Mouse (Mus musculus) stomach, embryonic 15.5 days (tissue): ENCODE measurements around the gene Atp2b4. TPM values are rescaled to one million over a fixed set of nuclear protein-coding genes. Genes with fewer than 3 reads are reported as not detected.
"Not testable (repeated sequence)": the region's sequence is repeated elsewhere in the genome, so short reads cannot be mapped to it uniquely, and the experiment has no call there.

Source experiments
- ATAC-seq: fragments of 200-750 bp; cut with Nextera tagmentation; 2 replicates; pipeline ENCODE4 v1.8.0; 2017; ENCODE audit warnings: low read depth, moderate number of reproducible peaks, moderate TSS enrichment; ENCODE audit not compliant: insufficient read depth, low FRiP score
- H3K27ac ChIP-seq: fragments of 300-500 bp; sonication (generic); 2 replicates; pipeline ENCODE4 v1.5.1; 2015; ENCODE audit warnings: mild to moderate bottlenecking, inconsistent platforms
- H3K27me3 ChIP-seq: fragments of 300-500 bp; sonication (generic); replicated peaks from 2 replicates; pipeline ENCODE4 v1.6.1; 2015; ENCODE audit warnings: inconsistent platforms
- H3K36me3 ChIP-seq: fragments of 300-500 bp; sonication (generic); 2 replicates; pipeline ENCODE4 v1.6.1; 2015; ENCODE audit warnings: inconsistent platforms
- H3K4me1 ChIP-seq: fragments of 300-500 bp; sonication (generic); 2 replicates; pipeline ENCODE4 v1.6.1; 2015; ENCODE audit warnings: inconsistent platforms
- H3K4me2 ChIP-seq: fragments of 300-500 bp; sonication (generic); 2 replicates; pipeline ENCODE4 v1.6.1; 2015; ENCODE audit warnings: mild to moderate bottlenecking, inconsistent platforms
- H3K4me3 ChIP-seq: fragments of 300-500 bp; sonication (generic); replicated peaks from 2 replicates; pipeline ENCODE4 v1.5.1; 2015; ENCODE audit warnings: inconsistent platforms
- H3K9ac ChIP-seq: fragments of 300-500 bp; sonication (generic); 2 replicates; pipeline ENCODE4 v1.6.1; 2015; ENCODE audit warnings: inconsistent platforms
- H3K9me3 ChIP-seq: fragments of 300-500 bp; sonication (generic); 2 replicates; pipeline ENCODE4 v1.6.1; 2016; ENCODE audit warnings: inconsistent platforms
- WGBS: fragments of 180-500 bp; shearing (Covaris S2); methylation state at CpG from one replicate; pipeline ENCODE4 v1.1.7; 2015; 5-methylcytosine and 5-hydroxymethylcytosine counted together
- polyA plus RNA-seq: library from polyadenylated mRNA; unstranded; fragments of >200 nt; fragmentation: Nextera tagmentation; extraction: Ambion mirVana; gene quantifications from 2 replicates; pipeline ENCODE4 v1.2.1, GENCODE M21; 2015

Gene Atp2b4
- polyA plus RNA-seq, 1 experiment from 2014 or later: 22.0 TPM

DNA sequence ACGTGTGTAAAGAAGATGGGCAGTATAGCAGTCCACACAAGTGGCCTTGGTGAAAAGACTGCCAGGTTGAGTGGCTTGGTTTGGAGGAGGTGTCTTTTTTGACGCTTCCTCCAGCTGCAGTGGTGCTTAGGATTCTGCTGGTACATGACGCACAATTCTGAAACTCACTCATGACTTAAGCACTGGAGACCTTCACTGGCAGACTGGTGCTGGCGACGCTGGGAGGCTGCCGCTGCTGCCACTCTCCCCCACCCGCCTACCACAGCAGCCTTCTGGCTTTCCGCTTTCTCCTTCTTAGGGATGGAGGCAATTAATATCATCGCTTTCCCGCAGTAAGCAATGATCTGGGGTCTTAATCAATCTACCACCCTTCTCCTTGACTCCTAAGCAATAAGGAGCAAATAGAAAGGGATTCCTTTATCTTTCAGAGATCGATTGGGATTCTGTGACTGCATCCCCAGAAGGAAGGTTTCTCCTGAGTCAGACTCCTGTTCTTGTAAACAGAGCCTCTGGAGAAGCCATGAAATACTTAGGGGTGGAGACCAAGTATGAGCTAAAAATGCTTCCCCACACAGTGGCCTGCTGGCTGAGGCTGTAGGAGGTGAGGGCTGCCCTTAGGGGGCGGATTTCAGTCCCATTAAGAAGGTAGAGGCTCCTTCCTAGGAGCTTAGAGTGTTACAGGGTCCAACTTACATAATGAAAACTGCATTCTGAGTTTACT lies 88.4 kb downstream of the Atp2b4 start:
- 59% methylated on average over 12 of the region's 12 CpGs for WGBS
- Histone ChIP-seq H3K4me3 (no peak overlapping the region), H3K4me1 (peaks cover 17% of the 10 kb centered on the region; the same call in 1 of the 2 replicates), H3K27me3 (no peaks in the 10 kb centered on the region), H3K36me3 (peaks cover 10% of the 10 kb centered on the region; the same call in 1 of the 2 replicates), H3K9me3 (no peaks in the 10 kb centered on the region), H3K27ac (peak overlapping the region; percentile 24; the same call in 1 of the 2 replicates), H3K4me2 (no peak overlapping the region), H3K9ac (no peak overlapping the region)
- ATAC-seq: 0 out of 2 replicates have a peak, but pooled peaks have one; percentile 44

DNA sequence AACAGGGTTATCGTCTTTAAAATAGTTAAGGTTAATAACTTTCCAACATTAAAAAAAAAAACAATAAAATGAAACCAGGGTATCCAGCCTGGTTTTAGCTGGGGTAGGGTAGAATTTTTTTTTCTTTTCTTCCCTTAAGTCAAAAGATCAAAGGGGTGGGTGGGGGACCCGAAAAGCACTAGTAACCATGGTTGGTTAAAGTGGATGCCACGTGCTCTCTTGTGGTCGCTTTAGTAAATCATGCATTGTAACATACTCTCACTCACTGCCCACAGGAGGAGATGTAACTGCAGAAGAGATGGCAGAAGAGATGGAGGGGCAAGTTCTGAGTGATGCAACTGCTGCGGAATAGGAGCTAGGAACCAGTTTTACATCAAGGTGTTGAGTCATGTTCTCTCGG lies 89.5 kb downstream of the Atp2b4 start:
- 58% methylated on average over 6 of the region's 6 CpGs for WGBS
- H3K9ac ChIP-seq: no peak overlapping the region
- no peak for ATAC-seq
- no peak overlapping the region for H3K4me3 ChIP-seq
- no peaks in the 10 kb centered on the region for H3K27me3 ChIP-seq
- H3K27ac ChIP-seq: no peak overlapping the region
- no peak overlapping the region for H3K4me2 ChIP-seq
- H3K9me3 ChIP-seq: no peaks in the 10 kb centered on the region
- peaks cover 11% of the 10 kb centered on the region; the same call in 1 of the 2 replicates for H3K36me3 ChIP-seq
- peaks cover 17% of the 10 kb centered on the region; the same call in 1 of the 2 replicates for H3K4me1 ChIP-seq

DNA sequence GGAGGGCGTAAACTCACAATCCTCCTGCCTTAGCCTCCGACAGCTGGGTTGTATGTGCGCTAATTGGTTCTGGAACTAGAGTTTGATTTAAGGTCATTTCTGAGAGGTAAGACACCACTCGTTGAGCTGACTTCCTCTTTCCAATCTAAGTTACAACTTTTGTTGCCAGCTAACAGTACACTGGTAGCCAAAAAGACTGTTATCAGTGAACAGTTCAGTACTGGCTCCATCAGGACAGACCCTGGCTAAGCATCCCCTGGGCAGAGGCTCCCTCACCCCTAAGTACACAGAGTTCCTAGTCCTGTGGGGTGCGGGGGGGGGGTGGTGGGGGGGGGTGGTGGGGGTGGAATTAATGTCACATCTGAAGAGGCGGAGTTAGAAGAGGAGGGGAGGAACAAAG lies 89.9 kb downstream of the Atp2b4 start:
- H3K4me3 ChIP-seq: no peak overlapping the region
- no peak for ATAC-seq
- H3K36me3 ChIP-seq: peaks cover 11% of the 10 kb centered on the region; the same call in 1 of the 2 replicates
- no peak overlapping the region for H3K9ac ChIP-seq
- no peaks in the 10 kb centered on the region for H3K27me3 ChIP-seq
- no peaks in the 10 kb centered on the region for H3K9me3 ChIP-seq
- peaks cover 17% of the 10 kb centered on the region; the same call in 1 of the 2 replicates for H3K4me1 ChIP-seq
- H3K4me2 ChIP-seq: no peak overlapping the region
- 0 out of 2 replicates have a peak overlapping the region, but pooled peaks have one; percentile 11 for H3K27ac ChIP-seq
- WGBS: 64% methylated on average over 6 of the region's 6 CpGs

DNA sequence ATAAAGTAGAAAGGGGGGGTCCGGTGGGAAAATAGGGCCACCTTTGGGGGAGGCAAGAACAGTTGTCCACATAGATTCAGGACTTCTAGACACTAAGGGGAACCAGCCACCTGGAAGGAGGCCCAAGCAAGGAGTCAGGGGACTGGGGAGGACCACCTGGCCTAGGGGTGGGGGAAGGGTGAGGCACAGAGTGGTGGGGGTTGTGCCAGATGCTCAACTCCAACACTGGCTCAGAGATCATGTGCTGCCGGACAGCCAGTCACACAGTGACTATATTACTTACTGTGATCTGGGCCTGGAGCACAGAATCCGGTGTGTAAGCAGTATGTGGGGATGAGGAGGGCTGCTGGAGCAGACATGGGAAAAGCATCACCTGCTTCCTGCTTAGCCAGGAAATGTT lies 91.5 kb downstream of the Atp2b4 start:
- H3K9me3 ChIP-seq: no peaks in the 10 kb centered on the region
- no peak for ATAC-seq
- no peak overlapping the region for H3K4me3 ChIP-seq
- no peaks in the 10 kb centered on the region for H3K27me3 ChIP-seq
- H3K36me3 ChIP-seq: 0 out of 2 replicates have a peak, but pooled peaks cover 6% of the 10 kb centered on the region
- peaks cover 17% of the 10 kb centered on the region; the same call in 1 of the 2 replicates for H3K4me1 ChIP-seq
- no peak overlapping the region for H3K4me2 ChIP-seq
- no peak overlapping the region for H3K9ac ChIP-seq
- WGBS: 69% methylated on average over 3 of the region's 3 CpGs
- no peak overlapping the region for H3K27ac ChIP-seq

DNA sequence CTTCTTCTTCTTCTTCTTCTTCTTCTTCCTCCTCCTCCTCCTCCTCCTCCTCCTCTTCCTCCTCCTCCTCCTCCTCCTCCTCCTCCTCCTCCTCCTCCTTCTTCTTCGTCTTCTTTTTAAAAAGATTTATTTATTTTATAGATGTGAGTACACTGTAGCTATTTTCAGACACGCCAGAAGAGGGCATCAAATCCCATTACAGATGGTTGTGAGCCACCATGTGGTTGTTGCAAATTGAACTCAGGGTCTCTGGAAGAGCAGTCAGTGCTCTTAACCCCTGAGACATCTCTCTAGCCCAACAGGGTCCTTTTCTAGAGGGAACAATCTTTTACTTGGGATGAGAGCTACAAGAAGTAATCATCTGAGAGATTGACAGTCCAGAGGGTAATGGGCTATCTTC lies 99.0 kb downstream of the Atp2b4 start:
- not testable (repeated sequence) for H3K9ac ChIP-seq, H3K4me1 ChIP-seq, H3K9me3 ChIP-seq, H3K36me3 ChIP-seq, H3K27me3 ChIP-seq, H3K4me3 ChIP-seq, H3K27ac ChIP-seq, ATAC-seq, H3K4me2 ChIP-seq
- WGBS: 20% methylated on average over 1 of the region's 2 CpGs

DNA sequence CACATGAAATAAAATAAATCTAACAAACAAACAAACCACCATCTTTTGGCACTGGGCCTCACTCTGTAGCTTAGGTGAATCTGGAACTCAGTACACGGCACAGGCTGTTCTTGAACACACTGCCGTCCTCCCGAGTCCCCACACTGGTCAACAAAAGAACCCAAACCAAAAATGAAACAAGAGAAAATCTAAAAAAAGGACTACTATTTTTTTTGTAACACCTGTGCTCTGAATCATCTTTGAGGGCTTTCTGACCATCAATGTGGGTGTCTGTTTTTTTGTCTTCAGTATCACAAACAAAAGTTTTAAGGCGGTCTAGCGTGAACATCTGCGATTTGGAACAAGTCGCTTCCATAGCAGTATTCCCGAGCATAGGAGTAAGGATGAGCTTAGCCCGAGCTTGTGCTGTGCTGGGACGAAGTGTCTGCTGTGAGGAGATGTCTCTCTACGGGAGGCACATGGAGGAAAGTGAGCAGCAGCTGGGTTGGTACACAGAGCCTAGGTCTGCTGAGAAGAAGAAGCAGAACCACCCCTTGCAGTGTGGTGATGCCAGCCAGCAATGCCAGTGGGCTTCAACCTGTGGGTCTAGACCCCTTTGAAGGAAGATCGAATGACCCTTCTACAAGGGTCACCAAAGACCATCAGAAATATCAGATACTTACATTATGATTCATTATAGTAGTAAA lies 102.8 kb downstream of the Atp2b4 start:
- no peak overlapping the region for H3K4me2 ChIP-seq
- ATAC-seq: no peak
- no peaks in the 10 kb centered on the region for H3K9me3 ChIP-seq
- no peak overlapping the region for H3K4me3 ChIP-seq
- no peak overlapping the region for H3K27ac ChIP-seq
- no peaks in the 10 kb centered on the region for H3K27me3 ChIP-seq
- H3K4me1 ChIP-seq: peaks cover 23% of the 10 kb centered on the region
- 92% methylated on average over 12 of the region's 12 CpGs for WGBS
- no peaks in the 10 kb centered on the region for H3K36me3 ChIP-seq
- no peak overlapping the region for H3K9ac ChIP-seq

DNA sequence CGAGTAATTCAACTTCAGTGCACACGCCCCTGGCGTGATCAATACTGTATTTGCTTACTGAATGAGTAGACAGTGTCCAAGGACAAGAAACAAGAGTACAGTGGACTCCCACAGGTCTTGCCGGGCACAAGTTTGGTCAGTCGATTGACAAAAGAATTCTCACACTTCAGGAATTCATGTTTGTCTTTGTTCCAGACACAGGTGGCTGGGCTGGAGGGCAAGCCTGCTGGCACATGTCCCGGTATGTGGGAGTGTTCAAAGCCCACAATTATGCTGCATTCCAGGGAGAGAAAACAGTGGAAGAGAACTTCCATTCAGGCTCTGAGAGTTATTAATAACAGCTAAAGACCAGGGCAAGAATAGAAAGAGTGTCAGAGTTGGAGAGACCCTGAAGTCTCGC lies 104.9 kb downstream of the Atp2b4 start:
- Histone ChIP-seq H3K9me3 (no peaks in the 10 kb centered on the region), H3K4me1 (peaks cover 23% of the 10 kb centered on the region), H3K36me3 (no peaks in the 10 kb centered on the region), H3K9ac (no peak overlapping the region), H3K4me3 (no peak overlapping the region), H3K4me2 (no peak overlapping the region), H3K27ac (peak overlapping the region; percentile 86), H3K27me3 (no peaks in the 10 kb centered on the region)
- peak; percentile 78; the same call in 1 of the 2 replicates for ATAC-seq
- 22% methylated on average over 7 of the region's 7 CpGs for WGBS

DNA sequence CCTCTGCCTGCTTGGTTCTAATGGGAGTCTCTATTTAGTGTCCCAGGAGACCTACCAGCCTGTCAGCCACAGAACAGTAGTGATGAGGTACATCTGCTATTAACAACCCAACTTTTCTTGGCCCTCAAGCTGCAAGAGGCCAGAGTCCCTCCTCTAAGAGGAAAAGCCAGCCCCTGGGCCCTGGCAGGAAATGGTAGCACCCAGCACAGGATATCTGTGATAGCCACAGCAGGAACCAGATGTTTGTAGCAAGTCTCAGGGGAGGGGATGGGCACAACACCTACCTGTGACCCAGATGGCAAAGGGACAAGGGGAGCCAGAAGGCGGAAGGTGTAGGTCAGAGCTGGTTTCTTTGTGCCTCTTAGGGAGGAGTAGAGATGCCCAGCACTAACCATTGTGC lies 106.0 kb downstream of the Atp2b4 start:
- Histone ChIP-seq H3K27me3 (no peaks in the 10 kb centered on the region), H3K4me2 (no peak overlapping the region), H3K4me1 (peaks cover 23% of the 10 kb centered on the region), H3K4me3 (no peak overlapping the region), H3K9me3 (no peaks in the 10 kb centered on the region), H3K27ac (peak overlapping the region; percentile 86), H3K36me3 (no peaks in the 10 kb centered on the region), H3K9ac (no peak overlapping the region)
- WGBS: 90% methylated on average over 1 of the region's 1 CpGs
- ATAC-seq: no peak

DNA sequence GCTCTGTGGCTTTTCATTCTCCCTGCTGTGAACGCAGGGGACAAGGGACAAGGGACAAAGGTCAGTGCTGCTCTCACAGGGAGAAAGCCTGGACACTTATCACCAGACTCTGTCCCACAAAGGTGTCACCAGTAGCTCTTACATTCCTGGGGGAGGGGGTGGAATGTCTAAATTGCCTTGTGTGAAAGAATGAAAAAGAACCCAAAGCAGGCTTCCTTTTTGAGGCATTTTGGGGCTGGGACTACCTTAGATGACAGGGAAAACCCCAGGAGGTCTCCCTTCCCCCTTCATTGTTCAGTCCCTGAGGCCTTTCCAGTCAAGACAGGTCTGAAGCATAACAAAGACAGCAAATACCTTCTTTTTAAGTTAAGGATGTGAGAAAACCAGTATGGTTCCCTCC lies 106.5 kb downstream of the Atp2b4 start:
- H3K4me2 ChIP-seq: no peak overlapping the region
- H3K4me3 ChIP-seq: no peak overlapping the region
- peak overlapping the region; percentile 86 for H3K27ac ChIP-seq
- no peaks in the 10 kb centered on the region for H3K9me3 ChIP-seq
- no peaks in the 10 kb centered on the region for H3K27me3 ChIP-seq
- WGBS: 11% methylated on average over 1 of the region's 1 CpGs
- no peak overlapping the region for H3K9ac ChIP-seq
- 0 out of 2 replicates have a peak, but pooled peaks have one; percentile 15 for ATAC-seq
- peaks cover 23% of the 10 kb centered on the region for H3K4me1 ChIP-seq
- no peaks in the 10 kb centered on the region for H3K36me3 ChIP-seq

DNA sequence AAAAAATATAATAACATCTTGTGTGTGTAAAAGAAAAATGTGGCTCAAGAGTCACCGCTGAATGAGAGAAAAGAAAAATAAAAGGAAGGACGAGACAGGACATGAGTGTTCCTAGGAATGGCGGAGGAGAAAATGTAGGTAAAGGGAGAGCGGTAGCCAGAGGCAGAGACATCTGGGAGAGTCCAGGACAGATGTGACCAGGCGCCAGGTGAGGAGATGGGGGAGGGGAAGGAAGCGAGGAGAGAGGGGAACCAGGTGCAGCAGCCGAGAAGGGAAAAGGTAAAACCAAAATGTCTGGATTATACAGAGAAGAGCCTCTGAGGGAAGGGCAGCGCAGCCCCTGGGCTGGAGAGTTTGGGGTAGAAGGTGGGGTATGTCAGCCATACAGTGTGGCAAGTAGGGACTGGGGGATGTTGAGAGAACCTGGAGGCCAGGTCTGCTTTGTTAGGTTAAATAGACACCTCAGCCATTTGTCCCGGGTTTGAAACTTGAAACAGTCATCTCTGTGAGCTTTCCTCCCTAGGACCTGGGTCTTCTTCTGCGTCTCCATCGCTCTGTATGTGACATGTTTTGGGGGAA lies 107.2 kb downstream of the Atp2b4 start:
- H3K27me3 ChIP-seq: no peaks in the 10 kb centered on the region
- WGBS: 66% methylated on average over 11 of the region's 11 CpGs
- H3K9ac ChIP-seq: no peak overlapping the region
- no peaks in the 10 kb centered on the region for H3K9me3 ChIP-seq
- H3K36me3 ChIP-seq: no peaks in the 10 kb centered on the region
- no peak for ATAC-seq
- peaks cover 23% of the 10 kb centered on the region for H3K4me1 ChIP-seq
- H3K27ac ChIP-seq: peak overlapping the region; percentile 86
- H3K4me3 ChIP-seq: no peak overlapping the region
- H3K4me2 ChIP-seq: no peak overlapping the region

DNA sequence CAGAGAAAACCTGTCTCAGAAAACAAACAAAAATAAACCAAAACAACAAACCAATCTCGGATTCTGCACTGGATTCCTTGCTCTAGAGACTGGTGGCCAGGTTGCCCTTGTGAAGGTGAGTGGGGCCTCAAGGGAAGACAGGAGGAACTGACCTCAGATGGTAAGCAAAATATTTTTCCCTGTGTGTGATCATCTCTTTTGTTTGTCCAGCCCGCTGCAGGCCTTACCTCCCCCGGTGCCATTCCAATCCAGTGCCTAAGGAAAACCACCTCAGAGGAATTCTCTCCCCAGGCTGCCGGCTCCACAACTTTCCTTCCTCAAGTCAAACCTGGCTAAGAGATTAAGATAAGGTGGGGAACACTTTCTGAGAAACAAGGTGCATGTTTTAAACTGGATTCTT lies 108.6 kb downstream of the Atp2b4 start:
- no peak for ATAC-seq
- H3K4me3 ChIP-seq: no peak overlapping the region
- WGBS: 46% methylated on average over 4 of the region's 4 CpGs
- H3K9ac ChIP-seq: no peak overlapping the region
- H3K27ac ChIP-seq: no peak overlapping the region
- no peaks in the 10 kb centered on the region for H3K27me3 ChIP-seq
- no peaks in the 10 kb centered on the region for H3K9me3 ChIP-seq
- H3K4me1 ChIP-seq: peaks cover 23% of the 10 kb centered on the region
- H3K36me3 ChIP-seq: no peaks in the 10 kb centered on the region
- no peak overlapping the region for H3K4me2 ChIP-seq

DNA sequence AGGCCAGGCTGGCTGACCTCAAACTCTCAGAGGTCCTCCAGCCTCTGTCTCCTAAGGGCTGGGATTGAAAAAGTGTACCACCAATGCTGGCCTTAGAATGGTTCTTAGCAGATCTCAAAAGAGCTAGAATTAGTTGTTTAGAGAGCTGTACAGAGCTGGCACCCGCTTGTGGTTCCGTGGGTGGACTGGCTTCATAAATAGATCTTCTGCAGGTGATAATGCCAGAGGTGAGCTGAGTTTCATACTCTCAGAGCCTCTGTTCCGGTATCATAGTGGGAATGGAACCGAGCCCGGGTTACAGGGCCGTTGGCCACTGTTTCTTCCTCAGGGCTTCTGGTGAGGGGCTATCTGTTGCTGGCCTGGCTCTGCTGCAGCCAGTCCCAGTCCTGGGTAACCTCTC lies 109.8 kb downstream of the Atp2b4 start:
- WGBS: 91% methylated on average over 6 of the region's 6 CpGs

More for the DNA sequence above, 109.8 kb downstream of the Atp2b4 start:
- H3K4me1 ChIP-seq: peaks cover 21% of the 10 kb centered on the region
- H3K27ac ChIP-seq: no peak overlapping the region
- no peaks in the 10 kb centered on the region for H3K36me3 ChIP-seq
- H3K9me3 ChIP-seq: no peaks in the 10 kb centered on the region
- H3K9ac ChIP-seq: no peak overlapping the region
- H3K4me3 ChIP-seq: no peak overlapping the region
- H3K27me3 ChIP-seq: no peaks in the 10 kb centered on the region
- ATAC-seq: no peak
- no peak overlapping the region for H3K4me2 ChIP-seq
